Mouse (Mus musculus) cortical plate, adult 2 months (tissue): ENCODE data around the gene Glt28d2.

Experiments used
- CTCF ChIP-seq: fragments of 200-500 bp; IDR thresholded peaks from 2 replicates; pipeline ENCODE4 v1.5.1; 2011; ENCODE audit warnings: mild to moderate bottlenecking, control low read depth, low read length; ENCODE audit not compliant: insufficient read depth; ENCODE audit errors: extremely low read depth
- POLR2A ChIP-seq: fragments of 200-500 bp; IDR thresholded peaks from 2 replicates; pipeline ENCODE4 v1.6.1; 2011; ENCODE audit warnings: mild to moderate bottlenecking, low read length, control low read depth; ENCODE audit not compliant: insufficient read depth; ENCODE audit errors: extremely low read depth

- TF ChIP-seq CTCF (no peak), POLR2A (no peak)
These were observed 46.3 kb upstream of the Glt28d2 start for GRCm38 (mm10) chr3:85933586-85933985.
